Mouse (Mus musculus): Measurements from ENCODE around the gene Gsap.

DNA sequence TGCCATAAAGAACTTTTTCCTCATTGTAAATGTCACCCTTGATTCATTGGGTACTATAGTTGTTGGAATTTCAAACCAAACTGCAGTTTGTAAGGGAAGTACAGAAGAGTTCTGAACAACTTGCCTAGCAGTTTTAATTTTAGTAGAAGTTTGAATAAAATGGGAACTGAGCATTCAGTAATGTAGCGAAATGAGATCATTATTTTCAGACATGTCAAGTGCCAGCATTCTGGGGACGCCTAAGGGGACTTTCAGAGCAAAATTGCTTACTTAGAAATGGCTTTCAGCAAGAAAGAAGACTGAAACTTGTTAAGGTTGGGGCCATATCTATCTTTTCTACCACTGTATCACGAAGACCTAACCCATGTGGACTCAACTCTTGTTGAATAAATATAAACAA lies 172.6 kb downstream of the Gsap start:
- TF ChIP-seq CTCF (conservative IDR thresholded peaks at IDR 0.05; ENCODE audit: low read length), result no peak
- TF ChIP-seq POU5F1 (IDR thresholded peaks at IDR 0.05; ENCODE audit: borderline replicate concordance, low read length), result no peak
- TF ChIP-seq NANOG (IDR thresholded peaks at IDR 0.05; ENCODE audit: borderline replicate concordance, low read length), result no peak
